Mouse (Mus musculus): ENCODE measurements around the gene Pdss2.
A peak's percentile ranks its signal among the peaks of the same experiment; 100 is the strongest.

Pdss2 gene

DNA sequence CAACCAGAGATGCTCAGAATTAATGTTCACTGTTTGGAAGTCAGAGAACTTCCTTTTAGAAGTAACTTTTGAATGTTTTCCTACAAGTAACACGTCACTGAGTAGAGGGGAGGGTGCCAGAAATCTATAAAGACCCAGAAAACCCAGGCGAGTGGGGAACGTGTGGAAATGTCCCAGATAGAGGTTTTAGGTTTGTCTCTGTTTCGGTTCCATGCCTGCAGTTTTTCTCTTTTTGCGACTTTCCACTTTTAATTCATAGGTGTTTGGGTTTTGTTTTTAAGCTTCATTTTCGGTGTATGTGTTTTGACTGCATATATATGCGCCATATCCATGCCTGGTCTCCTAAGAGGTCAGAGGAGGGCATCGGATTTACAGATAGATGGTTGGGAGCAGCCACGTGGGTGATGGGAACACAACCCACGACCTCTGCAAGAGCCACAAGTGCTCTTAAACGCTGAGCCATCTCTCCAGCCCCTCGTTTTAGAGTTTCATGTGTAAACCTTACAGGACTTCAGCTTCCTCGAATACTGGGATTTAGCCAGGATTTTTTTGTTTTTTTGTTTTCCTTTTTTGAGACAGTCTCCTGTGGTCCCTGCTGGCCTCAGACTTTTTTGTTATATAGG lies 259.1 kb downstream of the Pdss2 start:
- DNase-seq (ENCODE audit: low read depth, low spot score): no peak

DNA sequence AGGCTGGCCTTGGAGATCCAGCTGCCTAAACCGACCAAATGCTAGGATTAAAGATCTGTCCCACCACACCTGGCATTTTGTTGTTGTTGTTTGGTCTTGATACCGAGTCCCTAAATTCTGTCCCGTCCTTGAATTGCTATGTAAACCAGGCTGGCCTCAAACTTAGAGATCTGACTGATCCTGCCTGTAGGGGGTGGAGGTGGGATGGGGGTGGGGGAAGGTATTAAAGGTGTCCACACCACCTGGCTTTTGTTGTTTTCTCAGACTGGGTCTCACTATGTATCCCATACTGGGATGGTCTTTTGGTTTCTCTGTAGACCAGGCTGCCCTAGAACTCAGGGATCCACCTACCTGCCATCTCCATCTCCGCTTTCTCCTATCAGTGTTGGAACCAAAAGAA lies 259.9 kb downstream of the Pdss2 start:
- DNase-seq (ENCODE audit: low read depth, low spot score): no peak

DNA sequence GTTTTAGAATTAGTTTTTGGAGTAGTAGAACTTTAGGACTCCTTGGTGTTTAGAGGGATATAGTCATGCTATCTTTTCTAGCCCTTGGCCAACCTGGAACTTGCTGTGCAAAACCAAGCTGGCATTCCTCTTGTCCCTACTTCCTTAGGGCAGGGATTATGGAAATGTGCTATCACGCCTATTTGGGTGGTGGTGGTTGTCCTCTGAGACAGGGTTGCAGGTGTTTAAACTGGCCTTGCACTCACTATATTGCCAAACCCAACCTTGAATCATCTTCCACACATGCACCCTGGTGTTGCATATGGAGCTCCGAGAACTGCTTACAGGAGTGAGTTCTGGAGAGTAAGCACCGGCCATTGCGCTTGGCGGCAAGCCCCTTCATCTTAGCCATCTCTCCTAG lies 260.7 kb downstream of the Pdss2 start:
- DNase-seq (ENCODE audit: low read depth, low spot score): no peak

DNA sequence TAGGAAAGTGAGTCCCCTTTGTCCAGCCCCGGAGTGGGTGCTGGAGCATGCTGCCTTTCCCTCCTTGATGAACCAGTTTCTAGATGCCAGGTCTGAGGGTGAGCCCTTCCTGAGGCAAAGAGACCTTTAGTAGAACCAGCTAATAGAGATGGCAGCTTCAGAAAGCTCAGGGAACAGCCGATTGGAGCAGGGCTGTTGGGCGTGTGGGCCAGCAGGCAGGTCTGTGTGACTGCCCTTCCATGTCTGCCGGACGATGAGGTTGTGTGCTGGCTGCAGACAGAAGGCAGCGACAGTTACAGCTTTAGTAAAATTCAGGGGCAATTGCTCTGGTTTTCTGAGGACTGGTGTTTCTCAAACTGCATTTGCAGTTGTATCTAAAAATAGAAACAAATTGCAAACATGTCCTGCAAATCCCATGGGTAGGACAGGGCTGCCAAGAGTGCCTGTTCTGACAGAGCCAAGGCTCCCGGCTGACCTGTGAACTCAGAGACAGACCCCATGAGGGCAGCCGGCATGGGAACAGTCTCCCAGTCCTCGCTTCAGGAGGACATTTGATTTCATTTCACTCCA lies 262.2 kb downstream of the Pdss2 start:
- DNase-seq (ENCODE audit: low read depth, low spot score): peak; percentile 62

DNA sequence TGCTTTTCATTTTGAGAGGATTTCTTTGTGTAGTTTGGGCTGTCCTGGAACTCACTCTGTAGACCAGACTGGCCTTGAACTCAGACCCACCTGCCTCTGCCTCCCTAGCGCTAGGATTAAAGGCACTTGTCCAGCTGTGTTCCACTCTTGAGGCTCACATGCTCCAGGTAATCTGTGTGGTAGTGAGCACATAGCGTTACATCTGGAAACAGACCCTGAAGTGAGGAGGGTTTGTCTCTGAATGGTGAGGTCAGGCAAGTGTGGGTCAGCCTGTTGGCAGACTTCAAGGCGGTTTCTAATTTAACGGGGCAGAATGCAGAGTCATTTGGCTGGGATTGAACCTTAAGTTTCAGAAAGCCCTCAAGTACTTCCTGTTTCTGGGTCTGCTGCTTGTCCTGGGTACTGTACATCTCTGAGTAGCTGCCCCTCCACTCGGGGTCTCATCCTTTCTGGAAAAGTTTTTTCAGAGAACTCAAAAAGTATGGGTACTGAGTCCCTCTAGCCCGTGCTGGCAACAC lies 264.5 kb downstream of the Pdss2 start:
- DNase-seq (ENCODE audit: low read depth, low spot score): no peak

DNA sequence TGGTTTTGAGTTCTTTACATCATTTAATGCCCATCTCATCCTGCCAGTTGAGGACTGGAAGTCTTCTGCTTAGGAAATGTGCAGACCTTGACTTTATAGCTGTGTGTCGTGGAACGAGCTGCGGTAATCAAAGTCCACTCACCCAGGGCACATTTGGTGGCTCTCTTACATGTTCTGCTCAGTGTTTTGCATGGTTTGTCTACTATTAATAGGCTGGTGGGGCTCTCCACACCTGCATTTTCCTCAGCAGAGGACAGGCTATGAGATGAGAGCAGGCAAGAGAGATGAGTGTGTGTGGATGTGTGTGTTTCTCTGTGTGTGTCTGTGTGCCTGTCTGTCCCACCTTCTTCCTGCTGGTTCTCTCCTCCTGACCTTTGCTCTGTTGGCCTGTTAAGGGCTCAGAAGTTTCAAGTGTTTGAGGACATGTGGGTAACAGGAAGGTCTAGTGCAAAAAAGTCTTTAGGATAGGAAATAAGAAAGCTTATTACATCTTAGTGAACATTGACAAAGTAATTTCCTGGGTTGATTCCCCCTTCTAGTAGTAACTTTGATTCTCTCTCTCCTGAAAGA lies 266.2 kb downstream of the Pdss2 start:
- DNase-seq (ENCODE audit: low read depth, low spot score): no peak

DNA sequence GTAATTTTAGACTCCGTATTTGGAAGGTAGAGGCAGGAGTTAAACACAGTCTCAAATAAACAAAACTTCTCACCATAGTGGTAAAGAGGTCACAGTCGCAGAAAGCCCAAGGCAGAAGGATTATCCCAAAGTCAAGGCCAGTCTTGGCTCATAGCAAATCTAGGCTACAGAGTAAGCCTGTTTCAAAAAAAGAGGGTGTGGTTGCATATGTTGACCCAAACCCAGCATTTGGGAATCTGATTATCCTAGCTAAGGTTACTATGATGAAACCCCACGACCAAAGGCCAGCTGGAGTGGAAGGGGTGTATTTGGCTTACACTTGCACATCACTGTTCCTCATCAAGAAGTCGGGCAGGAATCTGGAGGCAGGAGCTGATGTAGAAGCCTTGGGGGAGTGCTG lies 267.0 kb downstream of the Pdss2 start:
- DNase-seq (ENCODE audit: low read depth, low spot score): no peak

DNA sequence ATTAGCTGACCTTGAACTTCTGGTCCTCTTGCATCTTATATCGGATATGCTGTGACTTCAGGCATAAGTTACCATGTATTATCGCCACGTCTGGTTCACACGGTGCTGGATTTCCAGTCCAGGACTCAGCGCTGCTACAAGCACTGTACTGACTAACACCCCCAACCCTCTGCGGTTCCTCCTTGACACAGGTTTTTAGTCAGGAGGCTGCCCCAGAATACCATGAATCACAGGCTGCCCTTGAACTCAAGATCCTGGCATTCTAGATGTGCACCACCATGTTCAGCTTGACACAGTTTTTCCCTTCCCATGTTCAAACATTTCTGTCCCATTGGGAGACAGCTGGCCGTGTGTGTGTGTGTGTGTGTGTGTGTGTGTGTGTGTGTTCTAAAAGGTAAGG lies 267.9 kb downstream of the Pdss2 start:
- DNase-seq (ENCODE audit: low read depth, low spot score): no peak

DNA sequence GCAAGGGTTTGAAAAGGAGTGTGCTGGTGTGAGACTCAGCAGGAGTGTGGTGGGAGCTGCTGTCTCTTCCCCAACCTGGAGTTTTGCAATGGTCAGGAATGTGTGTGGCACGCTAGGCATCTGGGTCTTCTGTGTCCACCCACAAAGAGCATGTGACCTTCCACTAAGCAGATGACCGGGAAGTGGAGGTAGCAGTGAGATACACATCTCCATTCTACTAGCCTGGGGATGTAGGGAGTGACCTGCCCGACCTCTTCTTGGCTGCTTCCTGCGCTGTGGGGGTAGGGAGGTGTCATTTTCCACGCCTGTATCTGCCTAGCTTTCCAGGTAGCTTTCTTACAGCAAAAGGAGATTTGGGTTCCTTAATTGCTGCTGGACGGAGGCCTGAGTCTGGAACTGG lies 268.3 kb downstream of the Pdss2 start:
- DNase-seq (ENCODE audit: low read depth, low spot score): no peak

DNA sequence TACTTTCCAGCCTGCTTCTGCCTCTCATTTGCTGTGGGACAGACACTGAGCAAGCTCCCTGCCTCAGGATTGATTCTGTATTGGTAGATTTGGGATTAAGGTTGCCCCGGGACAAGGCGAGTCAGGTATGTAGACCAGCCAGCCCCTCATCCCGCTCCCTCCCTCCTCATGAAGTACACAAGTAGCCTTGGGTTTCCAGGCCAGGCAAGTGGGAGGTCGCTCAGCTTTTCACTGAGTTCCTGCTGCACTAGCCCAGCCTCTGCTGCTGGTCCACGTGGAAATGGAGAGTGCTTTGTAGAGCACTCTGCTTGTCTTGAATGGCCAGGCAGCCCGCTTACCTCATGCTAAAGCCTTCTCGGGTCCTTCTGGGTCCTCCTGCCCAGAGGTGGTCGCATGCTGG lies 268.7 kb downstream of the Pdss2 start:
- no peak for DNase-seq (ENCODE audit: low read depth, low spot score)

DNA sequence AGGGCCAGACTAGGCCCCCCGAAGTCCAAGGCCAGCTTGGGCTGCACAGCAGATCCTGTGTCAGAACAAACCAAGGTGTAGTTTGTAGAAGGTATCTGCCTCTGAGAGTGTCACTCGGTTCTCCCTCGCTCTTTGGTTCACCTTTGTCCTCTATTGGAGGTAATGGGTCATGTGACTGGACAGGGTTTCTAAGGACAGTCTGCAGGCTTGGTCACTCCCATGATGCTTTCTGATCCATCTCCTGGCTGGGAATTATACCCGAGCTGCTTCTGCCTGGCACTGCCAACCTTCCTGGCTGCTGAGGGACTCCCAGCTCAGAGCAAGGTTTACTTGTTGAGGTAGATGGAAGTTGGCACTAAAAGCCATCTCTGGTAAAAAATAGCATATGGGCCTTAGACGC lies 269.6 kb downstream of the Pdss2 start:
- DNase-seq (ENCODE audit: low read depth, low spot score): no peak

DNA sequence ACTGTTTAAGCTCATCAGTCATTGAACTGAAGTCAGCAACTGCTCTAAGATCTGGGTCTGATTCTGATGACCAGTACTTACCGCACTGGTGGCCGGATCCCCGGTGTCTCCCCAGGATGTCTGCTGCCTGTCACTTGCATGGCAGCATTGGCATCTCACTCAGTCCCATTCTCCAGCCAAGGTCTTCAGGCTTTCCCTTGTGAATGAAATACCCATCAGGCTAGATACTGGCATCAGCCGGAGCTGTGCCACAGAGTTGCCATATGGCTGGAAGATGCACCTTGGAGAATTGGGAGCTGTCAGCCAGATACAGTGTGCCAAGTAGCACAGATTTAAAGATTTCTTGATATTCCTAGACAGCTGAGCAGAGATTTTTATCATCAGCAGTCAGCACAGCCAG lies 281.3 kb downstream of the Pdss2 start:
- no peak for DNase-seq (ENCODE audit: low read depth, low spot score)

DNA sequence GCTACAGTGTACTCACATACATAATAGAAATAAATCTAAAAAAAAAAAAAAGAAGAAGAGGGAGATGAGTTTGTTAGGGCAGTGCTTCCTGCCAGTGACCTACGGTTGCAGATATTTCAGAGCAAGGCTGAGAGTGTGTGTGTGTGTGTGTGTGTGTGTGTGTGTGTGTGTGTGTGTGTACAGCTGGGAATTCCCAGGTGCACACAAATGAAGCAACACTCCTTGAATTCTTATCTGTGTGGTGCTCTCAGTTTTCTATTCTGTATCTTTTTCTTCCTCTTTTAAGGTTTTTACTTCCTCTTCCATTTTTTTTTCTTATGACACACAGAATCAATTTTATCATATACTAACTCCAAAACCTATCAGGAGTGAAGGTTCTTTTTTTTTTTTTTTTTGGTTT lies 283.0 kb downstream of the Pdss2 start:
- no peak for DNase-seq (ENCODE audit: low read depth, low spot score)

DNA sequence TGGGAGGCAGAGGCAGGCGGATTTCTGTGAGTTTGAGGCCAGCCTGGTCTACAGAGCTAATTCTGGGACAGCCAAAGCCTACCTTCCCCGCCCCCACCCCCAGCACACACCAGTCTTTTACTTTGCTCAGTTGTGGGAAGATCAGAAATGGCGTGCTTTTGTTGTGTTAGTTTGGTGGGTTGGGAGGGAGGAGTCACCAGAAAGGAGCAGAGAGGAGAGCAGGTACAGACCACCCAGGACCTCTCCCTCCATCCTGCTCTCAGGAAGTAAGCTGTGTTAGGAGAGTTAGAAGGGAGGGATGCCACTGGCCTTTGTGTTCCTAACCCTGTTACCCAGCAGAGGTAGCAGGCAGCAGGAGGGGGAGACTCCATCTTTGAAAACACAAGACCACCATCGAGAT lies 285.8 kb downstream of the Pdss2 start:
- DNase-seq (ENCODE audit: low read depth, low spot score): no peak

DNA sequence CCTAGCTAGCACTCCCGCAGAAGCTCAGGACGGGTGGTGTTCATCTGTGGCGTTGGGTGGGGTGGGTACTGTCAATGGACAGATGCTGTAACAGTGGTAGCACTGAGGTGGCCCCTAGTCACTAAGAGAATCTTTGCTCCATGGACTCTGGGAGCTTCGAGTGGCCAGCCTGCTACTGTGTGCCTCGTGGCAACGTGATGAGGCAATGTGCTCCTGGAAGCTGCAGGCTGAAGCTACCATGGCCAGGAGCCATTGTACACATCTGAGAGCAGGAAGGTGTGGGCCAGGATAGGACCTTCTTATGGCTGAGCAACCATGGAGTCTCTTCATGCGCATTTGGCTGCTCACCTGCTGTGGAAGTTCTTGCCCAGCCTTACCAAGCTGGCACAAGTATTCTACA lies 287.9 kb downstream of the Pdss2 start:
- DNase-seq (ENCODE audit: low read depth, low spot score): no peak

DNA sequence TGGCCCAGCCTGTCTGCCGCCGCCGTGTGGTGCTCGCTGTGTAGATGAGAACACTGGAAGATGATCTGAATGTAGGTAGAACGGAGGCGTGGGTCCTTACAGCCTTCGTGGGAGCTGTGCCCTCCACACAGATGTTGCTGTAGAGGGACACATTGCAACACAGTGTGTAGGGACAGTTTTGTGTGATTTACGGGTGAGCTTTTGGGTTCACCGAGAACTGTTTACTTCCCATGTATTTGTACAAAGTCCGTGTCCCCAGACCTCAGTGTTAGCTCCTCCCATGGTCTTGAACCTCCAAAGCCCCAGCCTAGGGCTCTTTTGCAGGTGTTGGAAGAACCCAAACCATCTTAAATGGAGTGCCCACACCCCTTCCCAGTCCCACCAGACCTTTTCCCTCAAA lies 291.7 kb downstream of the Pdss2 start:
- no peak for DNase-seq (ENCODE audit: low read depth, low spot score)

Measured in skeletal muscle tissue, adult 2 months (tissue).